Mouse (Mus musculus) urinary bladder, postnatal 36 days (tissue): ENCODE measurements around the gene Crebbp.
"Not testable (repeated sequence)": the region's sequence is repeated elsewhere in the genome, so short reads cannot be mapped to it uniquely, and the experiment has no call there.

Source experiments
- DNase-seq, 2 experiments: peaks; one replicate each; pipeline ENCODE4 v3.0.0; 2022; ENCODE audit warnings: low spot score in 2 of 2, mixed read lengths in 1 of 2

Gene Crebbp

DNA sequence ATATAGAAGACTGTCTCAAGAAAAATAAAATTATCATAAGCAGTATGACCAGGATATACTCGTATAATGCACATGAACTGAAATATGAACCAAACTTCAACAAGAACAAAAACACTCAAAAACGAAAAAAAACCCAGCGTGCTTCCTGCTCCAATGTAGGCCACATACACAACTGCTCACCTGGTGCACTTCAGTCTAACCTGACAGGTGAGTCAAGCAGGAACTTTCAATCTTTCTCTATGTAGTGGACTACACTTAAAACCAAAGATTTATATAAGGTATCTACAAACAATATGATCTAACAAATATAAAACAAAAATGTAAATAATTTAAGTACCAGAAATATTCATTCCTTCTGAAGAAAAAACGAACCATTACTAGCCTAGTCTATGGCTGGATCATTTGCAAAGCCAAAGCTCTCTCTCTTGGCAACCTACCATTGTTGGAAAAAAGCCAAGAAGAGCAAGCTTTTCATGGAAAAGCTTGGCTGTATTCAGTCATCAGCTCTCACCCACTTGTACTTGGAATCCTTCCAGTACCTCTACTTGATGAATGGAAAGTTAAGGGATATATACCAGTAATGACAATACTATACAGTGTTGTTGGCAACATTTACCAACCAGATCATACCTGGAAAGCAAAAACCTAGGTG, 53.4 kb downstream of the Crebbp start:
- no peak for DNase-seq

DNA sequence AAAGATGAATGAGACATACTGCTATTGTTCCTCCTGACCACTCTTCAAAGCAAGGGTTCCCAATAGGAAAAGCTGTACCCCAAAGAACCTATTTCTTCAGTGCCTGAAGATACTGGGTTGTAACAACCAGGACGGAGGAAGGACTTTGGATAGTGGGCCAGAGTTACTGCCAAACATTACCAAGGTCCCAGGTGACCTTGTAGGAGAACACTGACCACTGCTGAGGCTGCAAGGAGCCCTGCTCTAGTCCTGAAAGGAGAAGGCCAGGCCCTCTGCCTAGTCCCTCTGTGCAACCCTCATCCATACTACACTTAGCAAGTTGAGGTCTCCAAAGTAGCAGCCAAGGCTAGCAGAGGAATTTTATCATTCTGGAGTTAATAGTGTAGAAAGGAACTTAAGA, 60.7 kb downstream of the Crebbp start:
- no peak for DNase-seq

DNA sequence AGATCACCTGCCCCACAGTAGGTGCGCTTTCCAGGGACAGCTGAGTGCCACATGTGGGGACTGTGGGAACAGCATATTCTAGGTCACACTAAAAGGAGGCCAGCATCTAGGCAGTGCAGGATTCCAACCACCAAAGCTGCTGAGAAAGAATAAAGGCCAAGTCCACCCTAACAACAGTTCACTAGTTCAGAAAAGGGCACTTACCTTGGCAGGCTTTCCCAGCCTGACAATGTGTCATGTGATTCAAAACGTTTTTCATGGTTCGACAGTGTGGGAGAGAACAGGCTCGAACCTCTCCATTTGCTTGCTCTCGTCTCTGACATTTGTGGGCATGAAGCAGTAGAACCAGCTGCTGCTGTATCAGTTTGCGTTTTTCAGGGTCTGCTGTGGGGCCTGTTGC, 75.3 kb downstream of the Crebbp start:
- DNase-seq, result no peak

- no peak for DNase-seq
Measured at GRCm38 (mm10) chr16:4133754-4134153, 80.0 kb downstream of the Crebbp start.

DNA sequence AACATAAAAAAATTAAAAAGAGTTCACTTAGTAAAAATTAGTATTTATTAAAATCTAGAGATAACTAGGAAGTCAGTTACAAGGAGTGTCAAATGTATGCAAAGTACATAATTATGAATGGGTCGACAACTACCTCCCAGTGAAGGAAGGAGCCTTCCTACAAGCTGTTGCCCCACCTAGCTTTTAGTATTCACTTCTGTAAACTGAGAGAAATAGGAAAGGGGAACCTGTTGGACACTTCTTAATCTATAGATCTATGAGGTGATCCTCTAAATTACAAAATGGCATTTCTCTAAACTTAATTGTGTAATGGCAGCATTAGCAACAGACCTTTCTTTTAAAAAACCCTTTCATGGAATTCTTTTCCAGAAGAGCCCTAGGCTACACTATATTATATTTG, 84.9 kb downstream of the Crebbp start:
- no peak for DNase-seq

- no peak for DNase-seq
Measured at GRCm38 (mm10) chr16:4117072-4117471, 96.7 kb downstream of the Crebbp start.

GRCm38 (mm10) chr16:4100374-4100773, 113.4 kb downstream of the Crebbp start:
- DNase-seq, result no peak

GRCm38 (mm10) chr16:4097521-4097920, 116.3 kb downstream of the Crebbp start:
- DNase-seq, result no peak

- no peak for DNase-seq
Measured at GRCm38 (mm10) chr16:4096898-4097297, 116.9 kb downstream of the Crebbp start.

- no peak for DNase-seq
Measured at GRCm38 (mm10) chr16:4096141-4096540, 117.7 kb downstream of the Crebbp start.

DNA sequence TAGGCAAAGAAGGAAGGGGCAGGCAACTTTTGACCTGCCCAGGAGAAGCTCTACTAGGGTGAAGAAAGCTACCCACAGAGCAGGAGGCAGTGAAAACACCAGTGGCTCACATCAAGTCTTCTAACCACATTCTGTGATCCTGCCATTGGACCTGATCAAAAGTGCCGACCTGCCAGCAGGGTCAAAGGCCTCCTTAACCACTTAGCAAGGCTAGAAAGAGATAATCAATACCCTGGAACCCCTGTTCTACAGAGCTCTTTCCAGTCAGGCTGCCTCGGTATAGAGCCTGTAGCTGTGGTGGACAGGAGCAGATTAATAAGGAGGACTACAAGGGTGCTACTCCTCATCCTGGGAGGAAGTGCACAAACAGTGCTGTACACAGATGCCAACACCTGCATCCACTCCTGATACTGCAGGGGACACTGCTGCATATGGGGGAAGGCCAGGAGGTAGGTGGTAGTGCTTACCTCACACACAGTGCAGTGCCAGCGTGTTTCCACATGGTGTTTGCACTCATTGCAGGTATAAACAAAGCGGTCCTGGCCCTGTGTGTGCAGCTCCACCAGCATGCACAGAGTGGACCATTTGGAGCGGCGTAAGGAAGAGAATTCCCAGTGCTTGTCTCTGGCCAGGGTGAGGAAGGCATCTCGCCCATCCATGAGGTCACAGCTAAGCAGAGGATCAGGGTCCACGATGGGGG, 126.4 kb downstream of the Crebbp start:
- DNase-seq, result no peak

GRCm38 (mm10) chr16:4085851-4086387, 127.9 kb downstream of the Crebbp start:
- DNase-seq, result no peak

GRCm38 (mm10) chr16:4085051-4085450, 128.7 kb downstream of the Crebbp start:
- DNase-seq, result no peak

DNA sequence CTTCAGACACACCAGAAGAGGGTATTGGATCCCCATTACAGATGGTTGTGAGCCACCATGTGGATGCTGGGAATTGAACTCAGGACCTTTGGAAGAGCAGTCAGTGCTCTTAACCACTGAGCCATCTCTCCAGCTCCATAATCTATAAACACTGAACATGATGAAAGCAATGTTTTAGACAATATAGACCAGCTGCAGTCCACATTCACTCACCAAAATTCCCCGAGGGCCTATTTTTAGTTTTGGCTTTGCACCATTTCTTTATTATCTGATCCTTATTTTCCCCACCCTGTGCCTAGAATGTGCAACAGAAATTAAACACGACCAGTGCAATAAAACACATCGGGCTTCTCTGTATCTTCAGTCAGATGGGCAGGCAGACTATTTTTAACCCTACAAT, 133.4 kb downstream of the Crebbp start:
- not testable (repeated sequence) for DNase-seq

GRCm38 (mm10) chr16:4079656-4080055, 134.1 kb downstream of the Crebbp start:
- DNase-seq, result no peak

GRCm38 (mm10) chr16:4078302-4078701, 135.5 kb downstream of the Crebbp start:
- DNase-seq, result not testable (repeated sequence)

DNA sequence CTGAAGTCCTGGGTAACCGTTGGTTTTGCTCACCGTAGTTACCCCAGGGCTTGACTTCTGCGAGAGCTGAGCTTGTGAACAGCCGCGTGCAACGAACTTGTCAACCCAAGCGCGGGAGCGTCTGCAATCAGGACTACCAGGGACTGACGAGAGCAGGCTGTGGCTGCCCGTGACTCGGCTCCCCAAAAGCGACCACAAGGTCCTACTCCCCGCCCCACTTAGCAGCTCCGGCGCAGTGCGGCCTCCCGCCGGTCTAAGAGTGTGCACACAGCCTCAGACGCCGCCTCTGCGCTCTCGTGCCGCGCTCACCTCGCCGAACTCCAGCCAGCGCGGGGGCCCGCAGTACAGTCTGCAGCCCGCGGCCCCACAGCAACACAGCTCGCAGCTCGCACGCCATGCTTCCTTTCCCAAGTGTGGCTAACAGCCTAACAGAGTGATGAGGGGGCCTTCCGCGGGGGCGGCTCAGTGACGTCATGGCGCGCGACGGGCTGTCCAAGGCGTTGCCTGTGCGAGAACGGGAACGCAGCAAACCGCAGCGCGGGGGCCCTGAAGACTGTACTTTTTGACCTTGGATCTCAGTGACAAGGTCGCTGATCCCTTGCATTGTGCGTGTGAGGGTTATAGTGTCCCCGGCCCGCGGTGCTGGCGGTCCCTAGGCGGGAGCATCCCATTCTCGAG, 136.3 kb downstream of the Crebbp start, which contains the start of gene Trap1:
Gene Trap1, minus strand, starts transcription at position 444 of the 678 bp plus-strand sequence.
- DNase-seq, result peak; percentile 91 to 93

DNA sequence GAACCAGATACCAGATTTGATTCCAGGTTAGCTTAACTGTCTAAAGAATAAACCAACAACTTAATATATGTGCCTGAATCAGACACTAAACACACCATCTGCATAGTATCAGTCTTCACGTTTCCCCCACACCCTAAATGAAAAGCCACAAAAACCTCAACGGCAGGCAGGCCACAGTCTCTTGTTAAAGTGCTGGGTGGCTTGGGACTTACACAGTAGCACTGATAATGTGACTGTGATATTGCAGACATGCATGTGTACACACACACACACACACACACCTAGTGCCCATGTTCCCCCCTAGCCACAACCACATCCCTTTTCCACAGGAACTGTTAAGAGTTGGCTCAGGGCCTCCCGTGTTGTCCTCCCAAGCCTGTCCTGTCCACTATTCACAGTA, 139.0 kb downstream of the Crebbp start:
- DNase-seq, result no peak

GRCm38 (mm10) chr16:4074297-4074696, 139.5 kb downstream of the Crebbp start:
- DNase-seq, result no peak

DNA sequence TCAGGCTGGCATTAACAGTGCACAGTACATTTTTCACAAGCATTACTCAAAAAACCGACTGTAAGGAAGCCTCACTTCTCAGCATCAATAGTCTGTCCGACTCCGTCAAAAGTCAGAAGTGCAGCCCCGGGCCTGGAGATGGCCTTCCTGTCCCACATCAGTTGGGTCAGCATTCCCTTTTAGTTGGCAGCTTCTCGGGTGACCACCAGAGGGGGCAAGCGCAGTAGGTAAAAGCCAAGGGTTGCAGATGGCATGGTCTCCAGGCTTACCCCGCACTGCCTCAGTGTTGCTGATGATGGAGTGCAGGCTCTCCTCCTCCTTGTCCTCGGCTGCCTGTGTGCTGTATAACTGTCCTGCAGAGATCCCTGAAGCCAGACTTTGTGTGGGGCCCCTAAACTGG, 145.2 kb downstream of the Crebbp start:
- DNase-seq, result peak; percentile 40 to 45

DNA sequence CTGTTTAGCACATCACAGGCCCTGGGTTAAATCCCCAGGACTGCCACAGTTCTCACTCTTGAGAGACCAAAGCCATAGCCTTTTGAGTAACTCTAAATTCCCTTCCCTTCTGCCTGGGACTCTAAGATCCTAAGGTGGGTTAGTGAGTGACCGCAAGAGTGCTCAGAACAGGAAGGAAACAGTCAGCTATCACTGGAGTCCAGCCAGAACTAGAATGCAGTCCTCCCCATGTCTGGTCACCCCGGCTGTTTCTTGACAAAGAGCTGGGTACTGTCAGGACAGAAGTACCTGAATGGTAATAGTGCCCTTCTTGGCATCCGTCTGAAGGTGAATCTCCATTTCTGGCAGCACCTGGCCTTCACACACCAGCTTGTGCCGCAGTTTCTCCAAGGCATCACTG, 148.9 kb downstream of the Crebbp start:
- DNase-seq, result no peak

- DNase-seq, result no peak
Measured at GRCm38 (mm10) chr16:4053811-4054210, 160.0 kb downstream of the Crebbp start.

DNA sequence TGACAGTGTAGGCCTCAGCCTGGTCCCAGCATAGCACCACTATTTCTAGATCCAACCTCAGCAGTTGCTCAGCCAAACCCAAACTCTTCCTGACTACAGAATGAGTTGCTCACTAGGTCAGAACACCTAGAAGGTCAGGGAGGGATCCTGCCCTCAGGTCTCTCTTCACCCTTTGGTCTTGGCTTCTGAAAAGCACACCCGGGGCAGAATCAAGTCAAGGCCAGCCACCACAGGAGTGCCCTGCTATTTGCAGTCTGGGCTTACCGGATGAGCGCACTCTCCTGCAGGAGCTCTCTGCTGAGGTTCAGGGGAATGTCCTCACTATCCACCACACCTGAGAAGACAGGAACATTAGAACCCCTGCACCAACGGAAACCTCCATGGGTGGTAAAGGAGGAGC, 161.2 kb downstream of the Crebbp start:
- no peak for DNase-seq
